Mouse (Mus musculus) kidney, embryonic 15.5 days (tissue): ENCODE measurements around the gene Tysnd1. TPM values are rescaled to one million over a fixed set of nuclear protein-coding genes. Genes with fewer than 3 reads are reported as not detected.

Source experiments
- ATAC-seq: fragments of 200-750 bp; cut with Nextera tagmentation; replicated peaks from 2 replicates; pipeline ENCODE4 v1.8.0; 2017; ENCODE audit warnings: moderate TSS enrichment; ENCODE audit not compliant: low FRiP score
- H3K27ac ChIP-seq: fragments of 300-500 bp; sonication (generic); 2 replicates; pipeline ENCODE4 v1.5.1; 2015; ENCODE audit warnings: mild to moderate bottlenecking, inconsistent platforms
- H3K27me3 ChIP-seq: fragments of 300-500 bp; sonication (generic); 2 replicates; pipeline ENCODE4 v1.6.1; 2015; ENCODE audit warnings: inconsistent platforms
- H3K36me3 ChIP-seq: fragments of 300-500 bp; sonication (generic); 2 replicates; pipeline ENCODE4 v1.6.1; 2015; ENCODE audit warnings: inconsistent platforms
- H3K4me1 ChIP-seq: fragments of 300-500 bp; sonication (generic); 2 replicates; pipeline ENCODE4 v1.6.1; 2015; ENCODE audit warnings: inconsistent platforms
- H3K4me2 ChIP-seq: fragments of 300-500 bp; sonication (generic); 2 replicates; pipeline ENCODE4 v1.6.1; 2015; ENCODE audit warnings: moderate library complexity, mild to moderate bottlenecking, inconsistent platforms
- H3K4me3 ChIP-seq: fragments of 300-500 bp; sonication (generic); replicated peaks from 2 replicates; pipeline ENCODE4 v1.5.1; 2015; ENCODE audit warnings: mild to moderate bottlenecking, inconsistent platforms
- H3K9ac ChIP-seq: fragments of 300-500 bp; sonication (generic); 2 replicates; pipeline ENCODE4 v1.6.1; 2015; ENCODE audit warnings: mild to moderate bottlenecking, inconsistent platforms
- H3K9me3 ChIP-seq: fragments of 300-500 bp; sonication (generic); replicated peaks from 2 replicates; pipeline ENCODE4 v1.6.1; 2016; ENCODE audit warnings: inconsistent platforms
- WGBS: fragments of 180-500 bp; shearing (Covaris S2); methylation state at CpG from one replicate; pipeline ENCODE4 v1.1.7; 2015; ENCODE audit warnings: mixed read lengths; 5-methylcytosine and 5-hydroxymethylcytosine counted together
- polyA plus RNA-seq: library from polyadenylated mRNA; unstranded; fragments of >200 nt; fragmentation: Nextera tagmentation; extraction: Ambion mirVana; gene quantifications from 2 replicates; pipeline ENCODE4 v1.2.1, GENCODE M21; 2015

The Tysnd1 gene
- polyA plus RNA-seq, 1 experiment from 2014 or later: 36.5 TPM

DNA sequence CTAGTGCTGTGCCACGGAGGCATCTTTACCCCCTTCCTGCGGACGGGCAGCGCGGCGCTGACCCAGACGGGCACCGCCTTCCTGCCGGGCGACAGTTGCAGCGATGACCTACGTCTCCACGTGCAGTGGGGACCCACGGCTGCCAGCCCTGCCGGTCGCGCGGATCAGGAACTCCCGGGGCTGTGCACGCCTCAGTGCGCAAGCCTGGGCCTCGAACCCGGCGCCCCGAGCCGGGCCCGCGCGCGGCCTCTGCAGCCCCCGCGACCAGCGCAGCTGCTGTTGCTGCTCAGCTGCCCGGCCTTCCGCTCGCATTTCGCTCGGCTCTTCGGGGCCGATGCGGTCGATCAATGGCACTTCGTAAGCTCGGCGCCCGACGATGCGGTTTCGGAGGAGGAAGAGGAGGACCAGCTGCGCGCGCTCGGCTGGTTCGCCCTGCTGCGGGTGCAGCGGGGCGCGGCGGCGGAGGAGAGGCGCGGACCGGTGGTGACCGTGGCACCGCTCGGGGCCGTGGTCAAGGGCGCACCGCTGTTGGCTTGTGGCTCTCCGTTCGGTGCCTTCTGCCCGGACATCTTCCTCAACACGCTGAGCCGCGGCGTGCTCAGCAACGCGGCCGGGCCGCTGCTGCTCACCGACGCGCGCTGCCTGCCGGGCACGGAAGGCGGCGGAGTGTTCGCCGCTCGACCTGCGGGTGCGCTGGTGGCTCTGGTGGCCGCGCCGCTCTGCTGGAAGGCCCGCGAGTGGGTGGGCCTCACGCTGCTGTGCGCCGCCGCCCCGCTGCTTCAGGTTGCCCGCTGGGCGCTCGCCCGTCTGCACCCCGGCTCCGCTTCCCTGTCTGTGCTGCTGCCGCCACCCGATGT lies 617 bp downstream of the Tysnd1 start:
- Histone ChIP-seq H3K9ac (peak overlapping the region; percentile 72), H3K4me3 (peak overlapping the region; percentile 73), H3K4me2 (peak overlapping the region; percentile 96), H3K9me3 (no peaks in the 10 kb centered on the region), H3K27me3 (no peaks in the 10 kb centered on the region), H3K36me3 (peaks cover 53% of the 10 kb centered on the region), H3K4me1 (peaks cover 19% of the 10 kb centered on the region), H3K27ac (peak overlapping the region; percentile 61)
- peak; percentile 35; the same call in 1 of the 2 replicates for ATAC-seq
- under 1% methylated on average over 103 of the region's 111 CpGs for WGBS

DNA sequence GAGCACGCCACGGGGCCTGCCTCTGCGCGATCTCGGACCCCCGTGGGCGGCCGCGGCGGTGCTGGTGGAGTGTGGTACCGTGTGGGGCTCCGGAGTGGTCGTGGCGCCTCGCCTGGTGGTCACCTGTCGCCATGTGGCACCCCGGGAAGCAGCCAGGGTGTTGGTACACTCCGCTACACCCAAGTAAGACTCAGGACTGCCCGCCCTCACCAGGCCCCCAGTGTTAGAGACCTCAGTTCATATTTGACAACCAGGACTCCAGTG lies 1.2 kb downstream of the Tysnd1 start:
- Histone ChIP-seq H3K4me2 (peak overlapping the region; percentile 96), H3K9ac (peak overlapping the region; percentile 72), H3K36me3 (peaks cover 53% of the 10 kb centered on the region), H3K27me3 (no peaks in the 10 kb centered on the region), H3K4me3 (peak overlapping the region; percentile 73), H3K4me1 (peaks cover 19% of the 10 kb centered on the region), H3K9me3 (no peaks in the 10 kb centered on the region), H3K27ac (no peak overlapping the region)
- 10% methylated on average over 19 of the region's 19 CpGs for WGBS
- ATAC-seq: no peak

DNA sequence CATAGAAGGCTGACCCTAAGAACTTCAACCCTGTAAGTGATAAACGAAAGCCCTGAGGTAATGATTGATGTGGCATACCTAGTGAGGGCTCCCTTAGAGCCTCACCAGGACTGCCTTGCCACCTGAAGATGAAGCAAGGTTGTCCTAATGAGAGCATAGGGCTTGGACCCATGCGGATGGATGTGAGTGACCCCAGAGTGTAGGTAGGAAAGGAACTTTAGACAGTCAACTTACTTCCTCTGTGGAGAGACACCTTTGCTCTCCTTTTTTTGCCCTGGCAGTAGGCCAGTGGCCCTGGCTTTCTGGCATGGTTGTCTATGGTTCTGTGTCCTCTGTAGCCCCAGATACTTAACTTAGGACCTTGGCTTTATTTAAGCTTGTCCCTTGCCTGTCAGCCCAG lies 1.7 kb downstream of the Tysnd1 start:
- Histone ChIP-seq H3K36me3 (peaks cover 53% of the 10 kb centered on the region), H3K4me2 (peak overlapping the region; percentile 96), H3K4me1 (peaks cover 19% of the 10 kb centered on the region), H3K4me3 (peak overlapping the region; percentile 73), H3K9me3 (no peaks in the 10 kb centered on the region), H3K27ac (no peak overlapping the region), H3K27me3 (no peaks in the 10 kb centered on the region), H3K9ac (0 out of 2 replicates have a peak overlapping the region, but pooled peaks have one; percentile 72)
- ATAC-seq: no peak
- WGBS: 73% methylated on average over 2 of the region's 2 CpGs

DNA sequence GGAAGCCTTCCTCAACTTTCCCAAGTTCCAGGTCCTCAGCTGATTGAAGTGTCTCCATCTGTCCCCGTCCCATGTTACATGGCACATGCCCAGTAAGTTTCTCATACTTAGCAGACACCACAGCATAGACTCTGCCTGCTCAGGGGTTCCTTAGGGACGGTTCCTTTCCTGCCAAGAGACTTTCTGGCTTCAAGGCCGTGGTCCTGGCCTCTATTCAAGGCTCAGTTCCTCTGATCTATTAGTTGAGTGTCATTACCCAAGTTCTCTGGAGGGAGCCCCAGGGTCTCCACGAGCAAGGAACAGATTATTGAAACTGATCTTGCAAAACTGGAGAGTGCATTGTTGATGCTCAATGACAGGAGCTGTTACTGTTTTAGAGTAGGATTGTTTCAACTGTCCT lies 9.3 kb downstream of the Tysnd1 start:
- WGBS: 77% methylated on average over 4 of the region's 4 CpGs
- ATAC-seq: no peak
- H3K4me2 ChIP-seq: no peak overlapping the region
- H3K4me3 ChIP-seq: no peak overlapping the region
- H3K4me1 ChIP-seq: no peaks in the 10 kb centered on the region
- H3K36me3 ChIP-seq: peaks cover 38% of the 10 kb centered on the region
- H3K9ac ChIP-seq: no peak overlapping the region
- H3K9me3 ChIP-seq: no peaks in the 10 kb centered on the region
- H3K27me3 ChIP-seq: no peaks in the 10 kb centered on the region
- no peak overlapping the region for H3K27ac ChIP-seq

DNA sequence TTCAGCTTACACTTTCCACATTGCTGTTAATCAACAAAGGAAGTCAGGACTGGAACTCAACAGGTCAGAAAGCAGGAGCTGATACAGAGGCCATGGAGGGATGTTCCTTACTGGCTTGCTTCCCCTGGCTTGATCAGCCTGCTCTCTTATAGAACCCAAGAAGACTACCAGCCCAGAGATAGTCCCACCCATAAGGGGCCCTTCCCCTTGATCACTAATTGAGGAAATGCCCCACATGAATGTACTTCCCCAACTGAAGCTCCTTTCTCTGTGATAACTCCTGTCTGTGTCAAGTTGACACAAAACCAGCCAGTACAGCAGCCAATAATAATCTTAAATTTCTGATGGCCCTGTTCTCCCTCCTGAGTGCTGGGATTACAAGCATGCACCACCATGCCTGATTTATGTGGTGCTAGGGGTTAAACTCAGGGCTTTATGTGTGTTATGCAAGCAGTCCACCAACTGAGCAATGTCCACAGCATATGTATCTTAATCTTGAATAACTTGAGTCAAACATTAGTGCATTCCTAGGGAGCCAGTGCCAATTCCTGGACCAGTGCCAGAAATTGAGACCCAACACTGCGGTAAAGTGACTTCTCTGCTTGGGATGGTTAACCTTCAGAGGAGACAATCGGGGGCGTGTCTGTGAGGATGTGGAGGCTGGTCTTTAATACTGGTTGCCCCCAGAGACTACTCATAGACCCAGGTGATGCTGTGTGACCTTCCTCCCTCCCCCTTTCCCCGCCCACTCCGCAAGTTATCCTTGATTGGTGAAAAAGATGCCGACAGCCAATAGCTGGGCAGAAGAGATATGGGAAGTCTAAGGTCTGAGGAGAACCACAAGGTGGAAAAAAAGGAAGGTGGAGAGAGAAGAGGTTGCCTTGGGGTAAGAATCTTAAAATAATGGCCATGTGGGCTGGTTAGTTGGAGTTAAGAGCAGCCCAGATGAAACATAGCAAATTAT lies 11.4 kb downstream of the Tysnd1 start:
- Histone ChIP-seq H3K27ac (no peak overlapping the region), H3K4me3 (no peak overlapping the region), H3K27me3 (no peaks in the 10 kb centered on the region), H3K9ac (no peak overlapping the region), H3K4me1 (no peaks in the 10 kb centered on the region), H3K36me3 (peaks cover 22% of the 10 kb centered on the region), H3K9me3 (no peaks in the 10 kb centered on the region), H3K4me2 (no peak overlapping the region)
- ATAC-seq: no peak
- 72% methylated on average over 6 of the region's 6 CpGs for WGBS

GRCm38 (mm10) chr10:61713601-61714000 lies 18.3 kb downstream of the Tysnd1 start:
- Histone ChIP-seq H3K36me3 (no peaks in the 10 kb centered on the region), H3K27me3 (no peaks in the 10 kb centered on the region), H3K4me2 (no peak overlapping the region), H3K27ac (no peak overlapping the region), H3K4me3 (no peak overlapping the region), H3K9ac (no peak overlapping the region), H3K4me1 (peaks cover 13% of the 10 kb centered on the region), H3K9me3 (no peaks in the 10 kb centered on the region)
- WGBS: 77% methylated on average over 3 of the region's 3 CpGs
- ATAC-seq: no peak

- WGBS: 98% methylated on average over 4 of the region's 4 CpGs
- H3K27ac ChIP-seq: no peak overlapping the region
Observed at GRCm38 (mm10) chr10:61714146-61714545, 18.8 kb downstream of the Tysnd1 start.

DNA sequence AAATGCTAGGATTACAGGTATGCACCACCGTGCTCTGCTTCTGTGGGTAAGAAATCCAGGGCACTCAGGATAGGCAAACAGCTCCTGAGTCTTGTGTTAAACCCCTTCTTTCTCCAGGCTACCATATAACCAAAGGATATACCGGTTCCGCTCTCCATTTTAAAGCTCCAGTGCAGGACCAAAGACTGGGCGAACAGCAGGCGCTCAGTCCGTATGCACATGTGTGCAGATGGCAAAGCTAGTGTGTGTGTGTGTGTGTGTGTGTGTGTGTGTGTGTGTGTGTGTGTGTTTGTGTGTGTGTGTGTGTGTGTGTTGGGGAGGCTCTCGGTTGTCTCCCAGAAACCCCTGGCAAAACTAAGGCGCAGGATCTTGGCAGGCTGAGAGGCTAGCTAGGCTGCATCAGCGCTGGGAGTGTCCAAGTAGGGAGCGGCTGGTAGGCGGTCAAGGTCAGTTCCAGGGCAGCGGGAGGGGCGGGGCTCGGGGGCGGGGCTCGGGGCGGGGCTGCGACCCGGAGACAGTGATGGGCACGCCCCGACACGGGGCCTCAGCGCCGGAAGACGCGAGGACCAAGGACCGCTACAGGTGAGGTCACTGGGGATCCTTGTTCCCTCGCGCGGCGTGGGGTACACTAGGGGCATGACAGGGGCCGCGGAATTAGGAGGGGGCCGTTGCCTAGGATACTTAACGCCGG lies 19.6 kb downstream of the Tysnd1 start, which contains the start of gene Aifm2:
Gene Aifm2 (plus strand): TSS at position 493 of the 691 bp plus-strand sequence.
- peak; percentile 93 for ATAC-seq

More at GRCm38 (mm10) chr10:61714146-61714545, 18.8 kb downstream of the Tysnd1 start:
- Histone ChIP-seq H3K4me2 (no peak overlapping the region), H3K9ac (no peak overlapping the region), H3K4me1 (peaks cover 13% of the 10 kb centered on the region), H3K4me3 (no peak overlapping the region), H3K27me3 (no peaks in the 10 kb centered on the region), H3K9me3 (no peaks in the 10 kb centered on the region), H3K36me3 (no peaks in the 10 kb centered on the region)
- no peak for ATAC-seq

GRCm38 (mm10) chr10:61715462-61715837 lies 20.1 kb downstream of the Tysnd1 start:
- peak; percentile 55 for ATAC-seq
- Histone ChIP-seq H3K36me3 (no peaks in the 10 kb centered on the region), H3K27me3 (no peaks in the 10 kb centered on the region), H3K4me2 (peak overlapping the region; percentile 87), H3K27ac (no peak overlapping the region), H3K4me1 (peaks cover 13% of the 10 kb centered on the region), H3K9me3 (no peaks in the 10 kb centered on the region), H3K4me3 (peak overlapping the region; percentile 71), H3K9ac (peak overlapping the region; percentile 21; the same call in 1 of the 2 replicates)
- WGBS: under 1% methylated on average over 11 of the region's 11 CpGs

More for the DNA sequence above, 19.6 kb downstream of the Tysnd1 start, which contains the start of gene Aifm2:
- Histone ChIP-seq H3K36me3 (no peaks in the 10 kb centered on the region), H3K9me3 (no peaks in the 10 kb centered on the region), H3K27me3 (no peaks in the 10 kb centered on the region), H3K27ac (peak within 1 kb of the TSS; percentile 3; the same call in 1 of the 2 replicates), H3K4me1 (peaks cover 13% of the 10 kb centered on the region), H3K9ac (peak within 1 kb of the TSS; percentile 21; the same call in 1 of the 2 replicates), H3K4me2 (peak within 1 kb of the TSS; percentile 87), H3K4me3 (peak within 1 kb of the TSS; percentile 71)
- 15% methylated on average over 26 of the region's 36 CpGs for WGBS

- whole genome bisulfite sequencing: 75% methylated on average over 7 of the region's 7 CpGs
- peak overlapping the region; percentile 87 for H3K4me2 ChIP-seq
- peaks cover 13% of the 10 kb centered on the region for H3K4me1 ChIP-seq
- no peaks in the 10 kb centered on the region for H3K9me3 ChIP-seq
- ATAC-seq: peak; percentile 12; the same call in 1 of the 2 replicates
- H3K9ac ChIP-seq: no peak overlapping the region
- peak overlapping the region; percentile 71 for H3K4me3 ChIP-seq
- no peaks in the 10 kb centered on the region for H3K36me3 ChIP-seq
- H3K27me3 ChIP-seq: no peaks in the 10 kb centered on the region
- no peak overlapping the region for H3K27ac ChIP-seq
Observed at GRCm38 (mm10) chr10:61715996-61716864, 20.9 kb downstream of the Tysnd1 start.
